Mouse (Mus musculus): ENCODE measurements at regions not wholly inside any gene's neighbourhood (a gene's known extent, or its start where the extent isn't known, plus 50 kb on each side); places are given as distances from the start of the nearest gene placed in this dataset.

- Histone ChIP-seq H3K27me3 (ENCODE audit: control insufficient read depth, insufficient read depth, insufficient read length) (no peaks in the 10 kb centered on the region), H3K4me2 (ENCODE audit: low read depth) (no peak overlapping the region), H3K36me3 (ENCODE audit: control insufficient read depth, insufficient read depth) (no peaks in the 10 kb centered on the region), H3ac (ENCODE audit: control insufficient read depth, insufficient read length) (no peak overlapping the region), H3K4me3 (no peak overlapping the region), H3K79me2 (ENCODE audit: control insufficient read depth, insufficient read depth) (no peaks in the 10 kb centered on the region)
- TF ChIP-seq TCF12 (IDR thresholded peaks at IDR 0.05; ENCODE audit: insufficient read depth, poor library complexity, severe bottlenecking) (no peak), E2F4 (IDR thresholded peaks at IDR 0.05; ENCODE audit: insufficient read depth) (no peak), MYOD1 (IDR thresholded peaks at IDR 0.05; ENCODE audit: control insufficient read depth in 1 of 3, insufficient read length in 2 of 3, low read depth in 2 of 3) (no peak), MYOG (IDR thresholded peaks at IDR 0.05; ENCODE audit: control insufficient read depth in 1 of 3, insufficient read depth in 1 of 3, insufficient read length in 2 of 3, low read depth in 2 of 3) (no peak), POLR2AphosphoS2 (IDR thresholded peaks at IDR 0.05; ENCODE audit: insufficient read length, low read depth) (no peak), POLR2A (IDR thresholded peaks at IDR 0.05; ENCODE audit: insufficient read length, low read depth) (no peak)
Observed at GRCm38 (mm10) chr11:113183556-113183955, 401.5 kb downstream of the Sox9 start.

GRCm38 (mm10) chr11:113184095-113184494, 402.1 kb downstream of the Sox9 start:
- H3K27me3 ChIP-seq (ENCODE audit: control insufficient read depth, insufficient read depth, insufficient read length): no peaks in the 10 kb centered on the region

GRCm38 (mm10) chr11:113187407-113187806, 405.4 kb downstream of the Sox9 start:
- H3K4me3 ChIP-seq: no peak overlapping the region
- H3K4me2 ChIP-seq (ENCODE audit: low read depth): no peak overlapping the region
- TF ChIP-seq E2F4 (IDR thresholded peaks at IDR 0.05; ENCODE audit: insufficient read depth) (no peak), CEBPB (IDR thresholded peaks at IDR 0.05; ENCODE audit: insufficient read depth, poor library complexity, severe bottlenecking) (no peak), SRF (IDR thresholded peaks at IDR 0.05; ENCODE audit: control insufficient read depth, insufficient read length, low read depth) (no peak), POLR2AphosphoS2 (IDR thresholded peaks at IDR 0.05; ENCODE audit: insufficient read length, low read depth) (no peak), TCF3 (IDR thresholded peaks at IDR 0.05; ENCODE audit: insufficient read length, low read depth) (no peak), TCF12 (IDR thresholded peaks at IDR 0.05; ENCODE audit: insufficient read depth, poor library complexity, severe bottlenecking) (no peak), MYOD1 (IDR thresholded peaks at IDR 0.05; ENCODE audit: control insufficient read depth in 1 of 3, insufficient read length in 2 of 3, low read depth in 2 of 3) (no peak), MYOG (IDR thresholded peaks at IDR 0.05; ENCODE audit: control insufficient read depth in 1 of 3, insufficient read depth in 1 of 3, insufficient read length in 2 of 3, low read depth in 2 of 3) (no peak), USF1 (IDR thresholded peaks at IDR 0.05; ENCODE audit: low read depth) (no peak), REST (IDR thresholded peaks at IDR 0.05; ENCODE audit: insufficient read depth, insufficient read length) (no peak), MAX (IDR thresholded peaks at IDR 0.05; ENCODE audit: low read depth) (no peak), POLR2A (IDR thresholded peaks at IDR 0.05; ENCODE audit: insufficient read length, low read depth) (no peak)
- no peak overlapping the region for H3ac ChIP-seq (ENCODE audit: control insufficient read depth, insufficient read length)
- no peaks in the 10 kb centered on the region for H3K27me3 ChIP-seq (ENCODE audit: control insufficient read depth, insufficient read depth, insufficient read length)
- H3K79me2 ChIP-seq (ENCODE audit: control insufficient read depth, insufficient read depth): no peaks in the 10 kb centered on the region
- no peaks in the 10 kb centered on the region for H3K36me3 ChIP-seq (ENCODE audit: control insufficient read depth, insufficient read depth)

More at GRCm38 (mm10) chr11:113184095-113184494, 402.1 kb downstream of the Sox9 start:
- Histone ChIP-seq H3ac (ENCODE audit: control insufficient read depth, insufficient read length) (no peak overlapping the region), H3K4me3 (no peak overlapping the region), H3K36me3 (ENCODE audit: control insufficient read depth, insufficient read depth) (no peaks in the 10 kb centered on the region), H3K79me2 (ENCODE audit: control insufficient read depth, insufficient read depth) (no peaks in the 10 kb centered on the region), H3K4me2 (ENCODE audit: low read depth) (no peak overlapping the region)
- TF ChIP-seq POLR2AphosphoS2 (IDR thresholded peaks at IDR 0.05; ENCODE audit: insufficient read length, low read depth) (no peak), CEBPB (IDR thresholded peaks at IDR 0.05; ENCODE audit: insufficient read depth, poor library complexity, severe bottlenecking) (no peak)

- no peaks in the 10 kb centered on the region for H3K36me3 ChIP-seq (ENCODE audit: control insufficient read depth, insufficient read depth)
- no peak overlapping the region for H3K4me2 ChIP-seq (ENCODE audit: low read depth)
- H3K4me3 ChIP-seq: no peak overlapping the region
- H3ac ChIP-seq (ENCODE audit: control insufficient read depth, insufficient read length): no peak overlapping the region
- TF ChIP-seq USF1 (IDR thresholded peaks at IDR 0.05; ENCODE audit: low read depth) (no peak), REST (IDR thresholded peaks at IDR 0.05; ENCODE audit: insufficient read depth, insufficient read length) (no peak), POLR2AphosphoS2 (IDR thresholded peaks at IDR 0.05; ENCODE audit: insufficient read length, low read depth) (no peak), CEBPB (IDR thresholded peaks at IDR 0.05; ENCODE audit: insufficient read depth, poor library complexity, severe bottlenecking) (no peak), SRF (IDR thresholded peaks at IDR 0.05; ENCODE audit: control insufficient read depth, insufficient read length, low read depth) (no peak), MYOG (IDR thresholded peaks at IDR 0.05; ENCODE audit: control insufficient read depth in 1 of 3, insufficient read depth in 1 of 3, insufficient read length in 2 of 3, low read depth in 2 of 3) (no peak), MAX (IDR thresholded peaks at IDR 0.05; ENCODE audit: low read depth) (no peak), TCF3 (IDR thresholded peaks at IDR 0.05; ENCODE audit: insufficient read length, low read depth) (no peak), E2F4 (IDR thresholded peaks at IDR 0.05; ENCODE audit: insufficient read depth) (no peak), TCF12 (IDR thresholded peaks at IDR 0.05; ENCODE audit: insufficient read depth, poor library complexity, severe bottlenecking) (no peak), MYOD1 (IDR thresholded peaks at IDR 0.05; ENCODE audit: control insufficient read depth in 1 of 3, insufficient read length in 2 of 3, low read depth in 2 of 3) (no peak), POLR2A (IDR thresholded peaks at IDR 0.05; ENCODE audit: insufficient read length, low read depth) (no peak)
- H3K79me2 ChIP-seq (ENCODE audit: control insufficient read depth, insufficient read depth): no peaks in the 10 kb centered on the region
- H3K27me3 ChIP-seq (ENCODE audit: control insufficient read depth, insufficient read depth, insufficient read length): no peaks in the 10 kb centered on the region
Observed at GRCm38 (mm10) chr11:113188263-113188920, 406.4 kb downstream of the Sox9 start.

GRCm38 (mm10) chr11:113190006-113190405, 408.0 kb downstream of the Sox9 start:
- H3K27me3 ChIP-seq (ENCODE audit: control insufficient read depth, insufficient read depth, insufficient read length): no peaks in the 10 kb centered on the region

More at GRCm38 (mm10) chr11:113190006-113190405, 408.0 kb downstream of the Sox9 start:
- H3ac ChIP-seq (ENCODE audit: control insufficient read depth, insufficient read length): no peak overlapping the region
- H3K4me2 ChIP-seq (ENCODE audit: low read depth): no peak overlapping the region
- no peaks in the 10 kb centered on the region for H3K36me3 ChIP-seq (ENCODE audit: control insufficient read depth, insufficient read depth)
- TF ChIP-seq SRF (IDR thresholded peaks at IDR 0.05; ENCODE audit: control insufficient read depth, insufficient read length, low read depth): no peak
- TF ChIP-seq REST (IDR thresholded peaks at IDR 0.05; ENCODE audit: insufficient read depth, insufficient read length): no peak
- TF ChIP-seq POLR2AphosphoS2 (IDR thresholded peaks at IDR 0.05; ENCODE audit: insufficient read length, low read depth): no peak
- TF ChIP-seq TCF12 (IDR thresholded peaks at IDR 0.05; ENCODE audit: insufficient read depth, poor library complexity, severe bottlenecking): no peak
- TF ChIP-seq CEBPB (IDR thresholded peaks at IDR 0.05; ENCODE audit: insufficient read depth, poor library complexity, severe bottlenecking): no peak
- H3K4me3 ChIP-seq: no peak overlapping the region
- H3K79me2 ChIP-seq (ENCODE audit: control insufficient read depth, insufficient read depth): no peaks in the 10 kb centered on the region

Data from myocyte (in vitro differentiated cells).